Mouse (Mus musculus) thymus, postnatal 10 days (tissue): Measurements from ENCODE around the gene Rasgef1c.

ENCODE experiments used
- DNase-seq, 2 experiments: peaks; one replicate each; pipeline ENCODE4 v3.0.0; 2021; ENCODE audit warnings: low spot score in 2 of 2

The Rasgef1c gene

GRCm38 (mm10) chr11:49977963-49978568, 76.4 kb downstream of the Rasgef1c start:
- no peak for DNase-seq

- no peak for DNase-seq
These were observed 77.3 kb downstream of the Rasgef1c start for GRCm38 (mm10) chr11:49978935-49979334.

GRCm38 (mm10) chr11:49980681-49981235, 79.1 kb downstream of the Rasgef1c start:
- no peak for DNase-seq

- no peak for DNase-seq
These were observed 79.8 kb downstream of the Rasgef1c start for GRCm38 (mm10) chr11:49981321-49981963.

GRCm38 (mm10) chr11:49982094-49982493, 80.5 kb downstream of the Rasgef1c start:
- DNase-seq, result no peak

GRCm38 (mm10) chr11:49982881-49983280, 81.2 kb downstream of the Rasgef1c start:
- DNase-seq, result no peak

- DNase-seq, result no peak
These were observed 82.4 kb downstream of the Rasgef1c start for GRCm38 (mm10) chr11:49983875-49984552.

- no peak for DNase-seq
These were observed 83.4 kb downstream of the Rasgef1c start for GRCm38 (mm10) chr11:49985009-49985408.

GRCm38 (mm10) chr11:49986277-49987036, 84.8 kb downstream of the Rasgef1c start:
- peak in 1 of 2 experiments; percentile 47 for DNase-seq

- DNase-seq, result no peak
These were observed 92.9 kb downstream of the Rasgef1c start for GRCm38 (mm10) chr11:49994536-49994935.

- DNase-seq, result no peak
These were observed 94.8 kb downstream of the Rasgef1c start for GRCm38 (mm10) chr11:49996398-49996797.

GRCm38 (mm10) chr11:49997321-49997720, 95.7 kb downstream of the Rasgef1c start:
- no peak for DNase-seq

GRCm38 (mm10) chr11:50002853-50003252, 101.2 kb downstream of the Rasgef1c start:
- DNase-seq, result no peak

- DNase-seq, result no peak
These were observed 106.1 kb downstream of the Rasgef1c start for GRCm38 (mm10) chr11:50007776-50008175.

GRCm38 (mm10) chr11:50008231-50008630, 106.6 kb downstream of the Rasgef1c start:
- no peak for DNase-seq

- DNase-seq, result no peak
These were observed 111.4 kb downstream of the Rasgef1c start for GRCm38 (mm10) chr11:50013016-50013415.

GRCm38 (mm10) chr11:50016503-50016902, 114.9 kb downstream of the Rasgef1c start:
- DNase-seq, result no peak

GRCm38 (mm10) chr11:50017511-50017910, 115.9 kb downstream of the Rasgef1c start:
- peak in 1 of 2 experiments; percentile 13 for DNase-seq

- no peak for DNase-seq
These were observed 117.2 kb downstream of the Rasgef1c start for GRCm38 (mm10) chr11:50018848-50019247.

- no peak for DNase-seq
These were observed 120.5 kb downstream of the Rasgef1c start for GRCm38 (mm10) chr11:50022085-50022484.

GRCm38 (mm10) chr11:50024445-50024832, 122.8 kb downstream of the Rasgef1c start:
- DNase-seq, result no peak
